Mouse (Mus musculus) testis, adult 2 months (tissue): ENCODE data around the gene Tex22.

Experiments
- CTCF ChIP-seq: fragments of 200-500 bp; IDR thresholded peaks from 2 replicates; pipeline ENCODE4 v1.5.1; 2012; ENCODE audit warnings: low read depth, mild to moderate bottlenecking, inconsistent platforms, low read length, moderate library complexity; ENCODE audit not compliant: control insufficient read depth, insufficient read depth, insufficient replicate concordance
- POLR2A ChIP-seq: fragments of 200-500 bp; IDR thresholded peaks from 2 replicates; pipeline ENCODE4 v1.6.1; 2012; ENCODE audit warnings: low read depth, mild to moderate bottlenecking, inconsistent platforms, low read length, moderate library complexity; ENCODE audit not compliant: control insufficient read depth

- TF ChIP-seq POLR2A: no peak
- TF ChIP-seq CTCF: no peak
Measured at GRCm38 (mm10) chr12:113132567-113132966, 58.3 kb downstream of the Tex22 start.
